Mouse (Mus musculus) erythroblast, embryonic 14.5 days (primary cell): ENCODE results near the gene Itga10. TPM values are rescaled to one million over a fixed set of nuclear protein-coding genes. Genes with fewer than 3 reads are reported as not detected.
"Not testable (repeated sequence)": the region's sequence is repeated elsewhere in the genome, so short reads cannot be mapped to it uniquely, and the experiment has no call there.

Experiments used
- H3K27me3 ChIP-seq: 2 replicates; pipeline ENCODE4 v1.6.1; 2012; ENCODE audit warnings: inconsistent platforms; ENCODE audit not compliant: control insufficient read depth
- H3K36me3 ChIP-seq: 2 replicates; pipeline ENCODE4 v1.6.1; 2012; ENCODE audit warnings: mild to moderate bottlenecking, inconsistent platforms; ENCODE audit not compliant: control insufficient read depth
- H3K4me1 ChIP-seq: 2 replicates; pipeline ENCODE4 v1.6.1; 2012; ENCODE audit warnings: inconsistent platforms; ENCODE audit not compliant: control insufficient read depth
- H3K4me3 ChIP-seq: replicated peaks from 2 replicates; pipeline ENCODE3; 2012; ENCODE audit warnings: moderate library complexity, mild to moderate bottlenecking, inconsistent platforms
- H3K9me3 ChIP-seq: 2 replicates; pipeline ENCODE4 v1.6.1; 2012; ENCODE audit warnings: low read length, inconsistent platforms, mixed read lengths; ENCODE audit not compliant: control insufficient read depth
- GATA1 ChIP-seq: IDR thresholded peaks from 2 replicates; pipeline ENCODE4 v1.6.1; 2012; ENCODE audit warnings: low read length, inconsistent platforms, mixed read lengths
- TAL1 ChIP-seq: IDR thresholded peaks from 3 replicates; pipeline ENCODE4 v1.6.1; 2012; ENCODE audit warnings: low read length, inconsistent platforms, mixed read lengths
- polyA plus RNA-seq: library from polyadenylated mRNA; stranded (reverse); fragments of >175 nt; gene quantifications from 2 replicates; pipeline ENCODE4 v1.2.3, GENCODE M21; 2012

The Itga10 gene
- polyA plus RNA-seq, 1 experiment = not detected

DNA sequence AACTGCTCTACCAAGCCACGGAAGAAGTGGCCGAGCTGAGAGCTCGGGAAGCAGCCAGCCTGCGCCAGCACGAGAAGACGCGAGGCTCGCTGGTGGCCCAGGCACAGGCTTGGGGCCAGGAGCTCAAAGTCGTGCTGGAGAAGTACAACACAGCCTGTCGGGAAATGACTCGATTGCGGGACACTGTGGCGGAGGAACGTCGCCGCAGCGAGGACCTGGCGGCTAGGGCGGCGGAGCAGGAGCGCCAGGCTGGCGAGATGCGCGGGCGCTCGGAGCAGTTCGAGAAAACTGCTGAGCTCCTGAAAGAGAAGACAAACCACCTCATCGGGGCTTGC, 39.4 kb downstream of the Itga10 start:
- TF ChIP-seq TAL1 (no peak), GATA1 (no peak)
- H3K4me1 ChIP-seq = peaks cover 8% of the 10 kb centered on the region
- H3K36me3 ChIP-seq = no peaks in the 10 kb centered on the region
- H3K27me3 ChIP-seq = peaks cover 59% of the 10 kb centered on the region
- no peak overlapping the region for H3K4me3 ChIP-seq
- H3K9me3 ChIP-seq = no peaks in the 10 kb centered on the region

DNA sequence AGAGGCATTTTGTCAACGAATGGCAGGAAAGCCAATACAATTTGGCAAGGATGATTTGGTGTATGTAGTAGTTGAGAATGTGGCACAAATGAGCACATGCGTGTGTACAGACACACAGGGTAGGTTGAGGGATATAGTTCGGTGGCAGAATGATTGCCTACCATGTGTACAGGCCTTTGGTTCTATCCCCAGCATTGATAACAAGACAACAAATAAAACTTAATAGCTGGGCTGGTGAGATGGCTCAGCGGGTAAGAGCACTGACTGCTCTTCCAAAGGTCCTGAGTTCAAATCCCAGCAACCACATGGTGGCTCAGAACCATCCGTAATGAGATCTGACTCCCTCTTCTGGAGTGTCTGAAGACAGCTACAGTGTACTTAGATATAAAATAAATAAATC, 40.7 kb downstream of the Itga10 start:
- not testable (repeated sequence) for H3K9me3 ChIP-seq, H3K36me3 ChIP-seq, H3K4me3 ChIP-seq, H3K4me1 ChIP-seq
- peaks cover 63% of the 10 kb centered on the region for H3K27me3 ChIP-seq

DNA sequence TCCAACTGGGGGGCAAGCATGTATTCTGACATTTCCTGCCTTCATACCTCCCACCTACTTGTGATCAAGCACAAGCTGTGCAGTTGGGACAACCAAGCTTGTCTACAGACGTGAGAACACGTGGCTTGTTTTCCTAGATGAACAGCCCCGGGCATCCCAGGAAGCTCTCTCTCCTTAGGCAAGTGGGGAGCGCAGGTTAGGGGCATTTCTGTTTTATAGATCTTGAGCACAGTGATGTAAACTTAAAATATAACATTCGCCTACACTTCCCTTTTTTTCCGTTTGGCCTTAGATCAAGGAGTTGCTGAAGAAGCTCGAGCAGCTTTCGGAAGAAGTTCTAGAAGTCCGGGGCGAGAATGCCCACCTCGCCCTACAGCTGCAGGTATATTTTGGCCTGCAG, 43.5 kb downstream of the Itga10 start:
- H3K4me1 ChIP-seq = peaks cover 3% of the 10 kb centered on the region; the same call in 1 of the 2 replicates
- TF ChIP-seq TAL1 = no peak
- TF ChIP-seq GATA1 = no peak
- peaks cover 50% of the 10 kb centered on the region for H3K27me3 ChIP-seq
- H3K36me3 ChIP-seq = no peaks in the 10 kb centered on the region
- H3K9me3 ChIP-seq = no peaks in the 10 kb centered on the region
- no peak overlapping the region for H3K4me3 ChIP-seq

DNA sequence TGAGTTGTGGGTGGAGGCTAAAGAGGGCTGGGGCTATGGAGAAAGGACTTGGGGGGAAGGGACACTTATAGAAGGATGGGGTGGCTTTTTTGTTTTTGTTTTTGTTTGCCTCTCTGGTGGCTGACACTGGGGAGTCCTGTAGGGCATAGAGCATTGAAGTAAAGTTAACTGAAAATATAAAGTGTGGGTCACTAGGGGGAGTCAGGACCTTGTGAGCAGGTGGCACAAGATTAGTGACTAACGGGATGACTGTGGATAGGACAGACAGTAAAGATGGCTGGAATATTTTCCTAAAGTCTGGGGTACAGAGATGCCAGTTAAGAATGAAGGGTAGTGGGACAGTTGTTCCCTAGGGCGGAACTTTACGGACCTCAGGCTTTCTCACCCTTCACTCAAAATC, 44.9 kb downstream of the Itga10 start:
- Histone ChIP-seq H3K4me1 (no peaks in the 10 kb centered on the region), H3K4me3 (no peak overlapping the region), H3K36me3 (no peaks in the 10 kb centered on the region), H3K27me3 (peaks cover 36% of the 10 kb centered on the region), H3K9me3 (no peaks in the 10 kb centered on the region)
- TF ChIP-seq GATA1 = no peak
- TF ChIP-seq TAL1 = no peak

DNA sequence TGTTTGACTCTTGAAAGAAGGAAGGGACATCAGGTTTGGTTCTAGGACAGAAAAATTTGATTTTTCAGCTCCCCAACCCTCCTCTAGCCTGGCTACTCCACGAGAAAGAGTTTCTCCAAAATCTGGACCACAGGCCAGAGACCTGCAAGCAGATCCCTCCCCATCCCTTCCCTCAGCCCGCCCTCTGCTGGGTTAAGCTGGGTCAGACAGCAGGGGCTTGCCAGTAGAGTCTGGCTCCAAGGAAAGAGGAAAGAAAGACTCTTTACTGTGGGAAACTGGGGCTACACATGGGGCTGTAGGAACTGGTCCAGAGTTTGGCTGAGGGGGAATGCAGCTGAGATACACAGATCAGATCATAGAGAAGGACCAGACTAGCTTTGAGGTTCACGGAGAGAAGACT, 47.1 kb downstream of the Itga10 start:
- Histone ChIP-seq H3K36me3 (no peaks in the 10 kb centered on the region), H3K4me1 (peaks cover 17% of the 10 kb centered on the region), H3K4me3 (no peak overlapping the region), H3K9me3 (no peaks in the 10 kb centered on the region), H3K27me3 (peaks cover 29% of the 10 kb centered on the region)
- no peak for TF ChIP-seq TAL1
- no peak for TF ChIP-seq GATA1

DNA sequence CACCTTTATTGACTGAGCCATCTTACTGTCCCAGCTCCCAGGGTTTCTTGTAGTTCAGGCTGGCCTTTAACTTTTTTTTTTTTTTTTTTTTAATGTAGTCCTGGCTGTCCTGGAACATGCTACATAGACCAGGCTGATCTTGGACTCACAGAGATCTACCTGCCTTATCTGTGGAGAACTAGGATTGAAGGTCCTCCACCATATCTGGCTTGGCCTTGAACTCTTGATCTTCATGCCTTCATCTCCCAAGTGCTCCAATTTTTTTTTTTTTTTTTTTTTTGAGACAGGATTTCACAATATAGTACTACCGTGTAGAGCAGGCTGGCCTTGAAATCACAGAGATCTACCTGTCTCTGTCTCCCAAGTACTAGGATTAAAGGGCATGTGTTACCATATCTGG, 48.2 kb downstream of the Itga10 start:
- Histone ChIP-seq H3K27me3 (peaks cover 24% of the 10 kb centered on the region), H3K9me3 (no peaks in the 10 kb centered on the region), H3K4me3 (no peak overlapping the region), H3K36me3 (no peaks in the 10 kb centered on the region), H3K4me1 (peaks cover 22% of the 10 kb centered on the region)
- no peak for TF ChIP-seq TAL1
- no peak for TF ChIP-seq GATA1

DNA sequence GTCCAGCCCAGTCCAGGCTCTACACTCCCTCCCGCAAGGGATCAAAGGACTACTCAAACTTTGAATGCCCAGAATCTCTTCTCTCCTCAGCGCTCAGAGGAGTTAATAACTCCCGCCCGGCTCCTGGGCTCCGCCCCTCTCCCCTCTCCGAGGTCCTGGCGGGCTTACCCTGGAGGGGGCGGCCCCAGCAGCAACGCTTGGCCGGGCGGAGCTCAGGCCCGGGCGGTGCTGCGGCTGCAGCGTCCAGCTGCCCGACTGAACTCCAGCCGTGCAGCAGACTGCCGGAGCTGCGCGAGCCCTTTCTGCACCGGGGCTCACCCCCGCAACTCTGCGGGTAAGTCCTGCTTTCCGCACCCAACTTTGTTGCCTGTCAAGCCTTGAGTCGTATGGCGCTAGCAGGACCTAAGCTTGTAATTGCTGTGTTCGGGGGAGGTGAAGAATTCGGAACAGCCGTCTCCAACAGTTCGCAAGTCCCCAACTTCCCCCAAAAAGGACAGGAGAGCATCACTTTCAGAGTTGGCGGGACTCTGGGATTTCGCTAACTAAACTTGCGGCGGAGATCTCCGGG, 50.9 kb downstream of the Itga10 start, which contains the start of gene Pias3:
TSS of gene Pias3 (plus strand) at position 187 of the 568 bp plus-strand sequence.
- peaks cover 22% of the 10 kb centered on the region for H3K4me1 ChIP-seq
- H3K36me3 ChIP-seq = peaks cover 4% of the 10 kb centered on the region; the same call in 1 of the 2 replicates
- no peaks in the 10 kb centered on the region for H3K9me3 ChIP-seq
- peaks cover 12% of the 10 kb centered on the region for H3K27me3 ChIP-seq
- TF ChIP-seq TAL1 (no peak), GATA1 (no peak)
- H3K4me3 ChIP-seq = peak within 1 kb of the TSS; percentile 83

DNA sequence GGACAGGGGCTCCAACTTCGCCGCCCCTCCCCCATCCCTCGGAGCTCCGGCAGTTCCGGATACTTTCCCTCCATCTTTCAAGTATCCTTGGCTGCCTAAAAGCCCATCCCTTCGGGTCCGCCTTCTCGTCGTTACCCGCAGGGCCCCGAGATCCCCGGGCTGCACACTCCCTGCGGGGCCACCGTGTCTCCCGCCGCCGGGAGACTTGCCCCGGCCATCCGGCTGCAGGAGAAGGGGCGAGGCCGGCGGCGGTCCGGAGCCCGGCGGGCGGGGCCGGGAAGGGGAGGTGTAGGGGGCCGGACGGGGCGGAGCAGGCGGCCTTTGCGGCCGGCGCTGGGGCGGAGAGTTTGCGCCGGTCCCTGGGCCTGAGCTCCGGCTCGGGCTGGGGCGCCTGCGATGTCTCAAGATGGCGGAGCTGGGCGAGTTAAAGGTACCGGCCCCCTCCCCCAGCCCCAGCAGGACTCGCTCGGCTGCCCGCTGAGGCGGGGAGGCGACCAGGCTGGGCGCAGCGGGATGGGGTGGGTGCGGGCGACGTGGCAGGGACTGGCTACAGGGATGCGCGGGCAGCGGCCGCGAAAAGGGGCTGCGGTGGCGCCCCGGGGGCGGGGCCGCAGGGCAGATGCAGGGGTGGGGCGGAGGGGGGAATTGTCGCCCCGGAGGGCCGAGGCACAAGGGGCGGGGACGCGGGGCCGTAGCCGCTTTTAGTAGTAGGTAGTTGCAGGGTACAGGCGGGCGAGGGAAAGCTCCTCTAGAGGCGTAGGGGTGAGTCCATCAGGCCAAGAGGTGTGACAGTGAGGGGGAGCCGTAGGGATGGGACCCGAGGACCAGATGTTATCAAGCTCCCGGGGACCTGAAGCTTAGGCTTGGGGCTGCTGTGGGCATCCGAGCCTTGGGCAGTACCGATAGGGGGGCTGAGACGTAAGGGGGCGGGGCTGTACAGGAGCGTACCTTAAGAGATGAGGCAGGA, 51.7 kb downstream of the Itga10 start:
- TF ChIP-seq GATA1 = no peak
- no peak for TF ChIP-seq TAL1
- H3K36me3 ChIP-seq = peaks cover 11% of the 10 kb centered on the region
- H3K4me1 ChIP-seq = peaks cover 22% of the 10 kb centered on the region
- H3K9me3 ChIP-seq = no peaks in the 10 kb centered on the region
- H3K4me3 ChIP-seq = peak overlapping the region; percentile 83
- H3K27me3 ChIP-seq = peaks cover 12% of the 10 kb centered on the region

DNA sequence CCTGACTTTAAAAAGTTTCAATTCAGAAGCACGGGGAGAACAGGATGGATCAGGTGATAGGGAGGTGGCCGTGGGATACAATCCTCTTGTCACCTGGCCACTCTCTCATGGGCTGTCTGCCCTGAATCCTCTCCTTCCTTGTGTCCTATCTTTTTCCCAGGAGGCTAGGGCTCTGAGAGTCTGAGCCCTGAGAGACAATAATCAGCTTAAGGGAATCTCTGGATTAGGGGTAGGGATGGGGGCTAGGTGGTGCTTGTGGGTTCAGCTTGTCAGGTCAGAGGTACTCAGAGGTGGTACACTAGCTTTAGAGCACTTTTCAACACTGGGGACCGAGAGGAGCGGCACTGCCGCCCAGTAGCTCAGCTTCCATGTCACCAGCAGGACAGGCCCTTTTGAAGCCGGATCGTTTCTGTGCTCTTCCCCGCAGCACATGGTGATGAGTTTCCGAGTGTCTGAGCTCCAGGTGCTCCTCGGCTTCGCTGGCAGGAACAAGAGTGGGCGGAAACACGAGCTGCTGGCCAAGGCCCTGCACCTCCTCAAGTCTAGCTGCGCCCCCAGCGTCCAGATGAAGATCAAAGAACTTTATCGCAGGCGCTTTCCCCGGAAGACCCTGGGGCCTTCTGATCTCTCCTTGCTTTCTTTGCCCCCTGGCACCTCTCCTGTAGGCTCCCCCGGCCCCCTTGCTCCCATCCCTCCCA, 53.8 kb downstream of the Itga10 start:
- H3K4me3 ChIP-seq = no peak overlapping the region
- peaks cover 23% of the 10 kb centered on the region for H3K36me3 ChIP-seq
- H3K9me3 ChIP-seq = no peaks in the 10 kb centered on the region
- TF ChIP-seq TAL1 (no peak), GATA1 (no peak)
- H3K4me1 ChIP-seq = peaks cover 22% of the 10 kb centered on the region
- peaks cover 7% of the 10 kb centered on the region for H3K27me3 ChIP-seq
